Mouse (Mus musculus) adrenal gland, postnatal 14 days (tissue): ENCODE measurements at regions not wholly inside any gene's neighbourhood (a gene's known extent, or its start where the extent isn't known, plus 50 kb on each side); places are given as distances from the start of the nearest gene placed in this dataset.

ENCODE experiments used
- DNase-seq: peaks from one replicate; pipeline ENCODE4 v3.0.0; 2021; ENCODE audit warnings: mixed read lengths

GRCm38 (mm10) chr9:74655956-74656355 lies 205.8 kb upstream of the Onecut1 start:
- DNase-seq, result no peak

- no peak for DNase-seq
Observed at GRCm38 (mm10) chr9:74656392-74656791, 205.3 kb upstream of the Onecut1 start.

- no peak for DNase-seq
Observed at GRCm38 (mm10) chr9:74671356-74671952, 190.3 kb upstream of the Onecut1 start.

GRCm38 (mm10) chr9:74672261-74672660 lies 189.5 kb upstream of the Onecut1 start:
- no peak for DNase-seq

DNA sequence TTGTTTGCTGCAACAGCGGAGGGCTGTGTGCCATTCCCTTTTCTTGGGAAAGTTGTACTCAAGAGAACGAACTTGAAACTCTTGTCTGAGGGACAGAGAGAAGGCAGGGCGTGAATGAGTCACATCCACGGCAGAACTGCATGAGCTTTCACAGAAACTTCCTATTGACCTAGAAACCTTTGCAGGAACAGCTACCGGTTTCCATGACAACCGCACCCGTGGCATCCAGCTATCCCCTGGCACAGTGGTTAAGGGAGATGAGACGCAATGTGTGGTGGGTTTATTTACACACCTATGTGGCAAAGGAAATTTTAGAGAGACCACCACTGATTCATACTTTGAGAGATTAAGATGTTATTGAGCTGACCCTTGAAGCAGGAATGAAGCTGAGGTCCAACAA lies 163.5 kb upstream of the Onecut1 start:
- peak; percentile 15 for DNase-seq

- DNase-seq, result no peak
Observed at GRCm38 (mm10) chr9:74705698-74706097, 156.0 kb upstream of the Onecut1 start.

GRCm38 (mm10) chr9:74707608-74708007 lies 154.1 kb upstream of the Onecut1 start:
- no peak for DNase-seq

- DNase-seq, result no peak
Observed at GRCm38 (mm10) chr9:74711698-74712097, 150.0 kb upstream of the Onecut1 start.

DNA sequence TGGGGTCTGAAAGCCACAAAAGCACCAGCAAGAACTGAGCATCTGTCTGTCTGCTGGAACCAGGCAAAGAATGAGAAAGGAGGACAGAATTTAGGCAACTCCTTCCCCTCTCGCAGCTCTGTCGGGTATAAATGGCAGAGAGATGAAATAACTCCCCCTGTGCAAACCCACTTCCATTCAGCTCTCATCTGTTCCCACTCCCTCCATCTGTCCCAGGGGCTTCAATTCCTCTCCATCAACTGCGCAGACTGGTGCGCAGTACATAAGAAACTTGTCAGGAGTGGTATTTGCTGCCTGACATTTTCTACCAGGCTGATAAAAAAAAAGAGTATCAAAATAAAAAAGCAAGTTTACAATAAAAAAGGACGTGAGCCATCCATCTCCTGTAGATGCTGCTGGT lies 129.3 kb upstream of the Onecut1 start:
- no peak for DNase-seq

DNA sequence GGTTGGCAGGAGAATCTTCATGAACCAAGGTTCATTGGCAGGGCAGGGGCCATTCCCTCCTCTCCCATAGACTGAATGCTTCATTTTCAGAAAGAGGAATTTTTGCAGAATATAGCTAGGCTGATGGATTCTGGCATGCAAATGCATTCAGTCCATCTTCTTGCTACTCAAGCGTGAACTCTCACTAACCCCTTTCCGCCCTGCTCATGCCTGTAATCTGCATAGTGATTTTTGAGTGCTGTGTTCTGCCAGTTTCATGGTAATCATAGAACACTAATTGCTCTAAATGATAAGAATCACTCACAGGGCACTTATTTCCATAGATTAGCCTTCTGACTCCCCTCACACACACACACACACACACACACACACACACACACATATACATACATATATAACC lies 119.8 kb upstream of the Onecut1 start:
- DNase-seq, result no peak

GRCm38 (mm10) chr9:74747886-74748285 lies 113.8 kb upstream of the Onecut1 start:
- DNase-seq, result no peak

DNA sequence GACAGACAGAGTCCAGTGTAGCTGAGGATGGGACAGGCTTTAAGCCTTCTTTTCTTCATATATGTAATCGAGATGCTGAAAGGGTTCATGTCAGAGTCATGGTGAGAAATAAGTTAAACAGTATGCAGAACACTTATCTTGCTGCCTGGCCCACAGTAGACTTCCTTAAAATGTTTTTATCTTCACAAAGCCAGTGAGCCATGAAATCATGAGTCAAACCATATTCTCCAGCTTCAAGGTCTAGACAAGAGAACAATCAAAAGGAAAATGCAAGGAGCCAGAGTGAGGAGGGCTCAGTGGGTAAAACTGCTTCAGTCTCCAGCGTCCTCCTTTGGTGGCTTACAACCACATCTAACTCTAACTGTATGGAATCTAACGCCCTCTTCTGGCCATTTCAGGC lies 103.7 kb upstream of the Onecut1 start:
- no peak for DNase-seq

DNA sequence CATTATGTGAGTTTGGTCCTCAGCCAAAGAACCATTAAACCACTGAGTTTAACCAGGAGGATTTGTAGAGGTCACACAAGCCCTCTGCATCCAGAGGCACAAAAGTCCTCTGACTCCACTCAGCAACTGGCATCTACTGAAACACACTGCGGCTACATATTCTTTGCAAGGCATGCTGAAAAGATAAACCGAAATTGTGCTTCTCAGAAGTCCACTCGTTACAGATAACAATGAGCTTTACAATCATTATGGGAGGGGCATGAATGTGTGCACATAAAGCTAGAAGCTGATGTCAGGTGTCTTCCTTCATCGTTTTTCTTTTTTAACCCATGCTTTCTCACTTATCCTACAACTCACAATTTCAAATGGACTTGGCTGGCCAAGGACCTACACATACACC lies 102.8 kb upstream of the Onecut1 start:
- no peak for DNase-seq

- DNase-seq, result no peak
Observed at GRCm38 (mm10) chr9:74780419-74780818, 81.3 kb upstream of the Onecut1 start.

DNA sequence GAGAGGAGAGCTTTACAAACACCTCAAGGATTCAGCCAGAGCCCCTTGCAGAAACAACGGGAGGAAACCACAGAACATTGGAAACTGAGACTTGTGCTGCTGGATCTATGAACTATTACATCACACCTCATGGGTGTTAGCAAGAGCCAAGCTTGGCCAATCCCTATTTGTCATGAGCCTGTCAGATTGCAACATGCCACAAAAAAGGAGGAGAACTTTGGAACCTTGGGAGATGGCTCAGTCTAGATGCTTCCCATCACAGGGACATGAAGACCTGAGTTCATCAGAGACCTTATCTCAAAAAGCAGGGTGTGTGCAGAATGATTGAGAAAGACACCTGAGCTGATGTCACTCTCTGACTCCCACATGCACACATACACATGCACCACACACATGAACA lies 68.3 kb upstream of the Onecut1 start:
- peak; percentile 6 for DNase-seq

- no peak for DNase-seq
Observed at GRCm38 (mm10) chr9:74795994-74796393, 65.7 kb upstream of the Onecut1 start.

DNA sequence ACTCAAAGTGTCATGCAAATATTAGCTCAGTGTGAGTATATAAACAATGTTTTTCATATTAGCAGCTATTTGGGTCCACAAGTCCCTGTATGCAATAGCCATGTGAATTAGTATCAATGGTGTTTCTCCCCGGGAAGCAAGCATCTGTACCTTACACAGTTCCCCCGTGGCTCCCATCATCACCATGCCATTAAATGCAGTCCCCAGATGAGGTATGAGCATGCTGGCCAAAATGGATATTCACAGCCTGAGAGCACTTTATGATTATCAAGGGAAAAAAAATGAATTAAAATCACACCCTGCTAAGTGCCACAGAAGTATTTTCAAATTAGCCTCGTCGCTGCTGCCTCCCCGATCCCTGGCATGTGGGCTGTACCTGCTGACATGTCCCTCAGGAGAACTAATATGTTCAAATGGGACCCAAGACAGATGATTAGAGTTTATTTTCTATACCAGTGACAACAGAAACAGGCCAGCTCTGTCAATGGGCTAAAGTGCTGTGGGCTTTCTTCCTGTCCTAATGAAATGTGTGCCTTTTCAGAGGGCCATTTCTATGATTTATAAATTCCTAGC lies 64.4 kb upstream of the Onecut1 start:
- no peak for DNase-seq

DNA sequence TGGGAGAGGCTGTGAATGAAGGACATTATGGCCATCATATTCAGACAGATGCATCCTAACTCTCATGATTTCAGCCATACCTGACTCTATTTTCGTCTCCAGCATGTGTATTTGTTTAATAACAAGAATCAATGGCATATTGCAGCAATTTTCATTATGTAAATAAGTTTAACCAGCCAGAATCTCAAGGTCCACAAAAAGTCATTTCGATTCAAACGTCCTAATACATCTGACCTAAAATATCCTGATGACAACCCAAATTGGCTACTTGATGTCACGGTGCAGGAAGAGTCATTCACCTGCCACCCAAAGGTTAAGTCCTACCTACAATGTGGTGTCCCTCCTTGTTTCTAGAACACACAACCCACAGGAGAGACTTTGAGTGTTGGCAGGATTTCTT lies 60.6 kb upstream of the Onecut1 start:
- DNase-seq, result no peak

DNA sequence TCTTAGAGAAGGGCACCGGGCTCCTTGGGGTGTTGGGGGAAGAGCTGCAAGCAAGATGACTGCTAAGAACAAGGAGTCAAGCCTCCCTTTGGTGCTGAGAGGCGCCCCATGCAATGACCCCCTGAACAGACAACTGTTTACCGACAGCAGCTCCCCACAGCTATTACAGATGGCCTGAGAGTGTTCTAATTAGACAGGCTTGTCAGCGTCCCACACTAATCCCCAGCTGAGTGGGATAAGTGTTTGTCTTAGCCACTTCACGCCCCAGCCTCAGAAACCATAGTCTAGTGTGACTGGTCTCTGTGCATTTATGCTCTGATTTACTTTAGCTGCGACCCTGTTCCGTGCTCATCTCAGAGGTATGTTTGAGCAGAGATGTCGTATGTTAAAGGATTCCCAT lies 50.3 kb upstream of the Onecut1 start:
- DNase-seq, result no peak
